Mouse (Mus musculus): Measurements from ENCODE around the gene Mgat5.
A peak's percentile ranks its signal among the peaks of the same experiment; 100 is the strongest.

DNA sequence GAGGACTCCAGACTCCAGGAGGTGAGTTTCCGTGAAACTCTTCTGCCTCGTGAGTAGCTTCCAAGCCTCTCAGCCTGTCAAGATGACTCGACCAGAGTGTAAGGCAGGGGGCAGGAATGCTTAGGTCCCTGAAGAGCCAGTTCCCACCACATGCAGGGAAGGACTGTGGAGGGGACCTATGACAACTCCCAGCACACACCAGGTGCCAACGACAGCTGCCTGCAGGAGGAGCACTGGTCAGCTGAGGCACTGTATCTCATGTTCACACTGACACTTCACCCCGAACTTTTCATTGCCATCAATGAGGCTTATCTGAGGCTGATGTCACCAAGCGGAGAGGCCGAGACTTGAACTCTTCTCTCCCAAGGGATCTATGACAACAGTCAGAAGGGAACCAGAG, 33.5 kb upstream of the Mgat5 start:
- no peak for TF ChIP-seq TCF12 (IDR thresholded peaks at IDR 0.05; ENCODE audit: insufficient read depth, poor library complexity, severe bottlenecking)
- no peak for TF ChIP-seq POLR2A (IDR thresholded peaks at IDR 0.05; ENCODE audit: insufficient read length, low read depth)
- TF ChIP-seq MAX (IDR thresholded peaks at IDR 0.05; ENCODE audit: low read depth) = no peak
- TF ChIP-seq REST (IDR thresholded peaks at IDR 0.05; ENCODE audit: insufficient read depth, insufficient read length) = no peak
- TF ChIP-seq USF1 (IDR thresholded peaks at IDR 0.05; ENCODE audit: low read depth) = no peak
- TF ChIP-seq POLR2AphosphoS2 (IDR thresholded peaks at IDR 0.05; ENCODE audit: insufficient read length, low read depth) = no peak
- peak in 2 of 3 experiments; percentile 22 to 47 for TF ChIP-seq MYOG (IDR thresholded peaks at IDR 0.05; ENCODE audit: control insufficient read depth in 1 of 3, insufficient read depth in 1 of 3, insufficient read length in 2 of 3, low read depth in 2 of 3)
- no peak for TF ChIP-seq CEBPB (IDR thresholded peaks at IDR 0.05; ENCODE audit: insufficient read depth, poor library complexity, severe bottlenecking)
- no peak for TF ChIP-seq SRF (IDR thresholded peaks at IDR 0.05; ENCODE audit: control insufficient read depth, insufficient read length, low read depth)
- TF ChIP-seq MYOD1 (IDR thresholded peaks at IDR 0.05; ENCODE audit: control insufficient read depth in 1 of 3, insufficient read length in 2 of 3, low read depth in 2 of 3) = peak in 1 of 3 experiments; percentile 70
- TF ChIP-seq E2F4 (IDR thresholded peaks at IDR 0.05; ENCODE audit: insufficient read depth) = no peak
